Mouse (Mus musculus): ENCODE results near the gene Rnf186.
"Not testable (repeated sequence)": the region's sequence is repeated elsewhere in the genome, so short reads cannot be mapped to it uniquely, and the experiment has no call there.

Gene Rnf186

DNA sequence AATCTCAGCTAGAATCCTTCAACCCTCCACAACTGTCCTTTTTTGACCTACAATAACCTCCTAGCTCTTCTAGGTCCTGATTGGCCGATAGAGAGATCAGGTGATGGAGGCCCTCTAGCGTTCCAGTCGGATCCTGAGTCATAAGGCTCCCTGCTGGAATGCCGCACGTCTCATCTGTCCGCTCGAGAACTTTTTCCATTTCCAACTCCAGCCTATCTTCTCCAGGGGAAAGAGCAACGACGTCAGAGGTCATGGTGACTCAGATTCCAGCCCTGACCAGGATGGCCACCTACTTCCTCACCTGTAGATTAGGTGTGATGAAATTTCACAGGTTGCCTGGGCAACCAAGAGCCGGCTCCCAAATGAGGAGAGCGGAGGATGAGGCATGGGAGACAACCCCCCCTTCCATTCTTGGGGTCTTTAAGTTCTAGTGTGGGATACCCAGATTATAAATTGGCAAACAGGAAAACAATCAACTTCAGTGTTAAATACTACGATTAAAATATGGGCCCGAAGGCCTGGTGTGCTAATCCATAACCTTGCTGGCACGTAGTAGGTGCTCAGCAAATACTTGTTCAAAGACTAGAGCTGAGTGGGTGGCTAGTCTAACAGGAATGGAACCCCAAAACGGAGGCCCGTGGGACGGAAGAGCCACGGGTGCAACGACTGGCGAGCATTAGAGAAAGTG lies 5.4 kb downstream of the Rnf186 start:
- DNase-seq: peak; percentile 13 to 29

DNA sequence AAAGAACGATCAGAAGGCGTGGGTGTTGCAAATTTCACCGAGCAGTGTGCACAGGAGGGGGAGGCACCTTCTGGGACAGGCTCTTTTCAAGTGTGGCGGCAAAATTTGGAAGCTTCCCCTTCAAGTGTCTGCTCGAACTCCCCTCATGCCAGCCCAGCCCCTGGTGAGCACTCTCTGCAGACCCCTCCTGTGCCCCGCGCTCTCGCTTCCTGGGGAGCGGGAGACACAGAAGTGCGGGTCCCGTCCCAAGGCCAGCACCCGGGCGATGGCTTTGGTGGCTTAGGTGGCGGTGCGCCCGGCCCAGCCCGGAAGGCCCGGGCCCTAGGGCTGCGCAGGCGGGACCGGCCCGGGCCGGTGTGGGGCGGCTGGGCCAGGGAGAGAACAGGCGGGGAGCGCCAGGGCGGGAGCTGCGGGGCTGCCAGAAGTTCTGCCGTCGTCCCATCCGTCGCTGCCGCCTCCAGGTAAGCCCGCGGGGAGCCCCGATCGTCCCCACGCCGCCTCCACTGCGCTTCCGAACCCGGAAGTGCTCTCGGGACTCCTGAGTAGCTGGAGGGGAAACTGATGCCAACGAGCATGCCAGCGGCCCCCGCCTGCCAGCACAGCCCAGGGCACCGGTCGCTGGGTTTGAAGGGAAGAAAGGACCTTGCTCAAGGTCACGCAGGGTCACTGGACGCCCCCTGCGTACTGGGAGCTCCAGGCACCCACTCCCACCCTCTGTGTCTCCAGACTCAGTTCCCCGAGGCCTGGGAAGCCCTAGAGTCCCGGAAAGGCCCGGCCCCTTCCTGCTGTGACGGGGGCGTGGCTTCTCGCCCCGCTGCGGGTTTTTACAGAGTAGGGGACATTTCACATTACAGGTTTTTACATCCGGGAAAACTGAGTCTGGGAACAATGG lies 6.2 kb downstream of the Rnf186 start, which contains the start of gene Tmco4:
Gene Tmco4, plus strand, starts transcription at position 62 of the 892 bp plus-strand sequence.
- peak; percentile 29 to 33 for DNase-seq

DNA sequence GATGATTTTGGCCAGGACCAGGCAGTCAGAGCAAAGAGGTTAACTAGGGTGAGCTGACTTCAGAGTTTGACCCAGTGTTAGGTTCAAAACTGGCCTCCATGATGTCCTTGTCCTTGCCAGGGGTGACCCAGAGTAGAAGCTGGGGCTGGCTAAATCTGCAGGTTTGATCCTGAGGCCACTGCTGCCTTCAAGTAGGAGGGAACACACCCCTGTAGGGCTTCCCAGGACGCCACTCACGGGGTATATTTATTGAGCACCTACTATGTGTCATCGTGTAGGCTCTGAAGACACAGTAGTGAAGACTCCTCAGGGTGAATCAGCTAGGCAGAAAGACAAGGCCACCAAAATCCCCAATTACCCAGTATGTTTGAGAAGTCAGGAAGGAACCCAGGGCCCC lies 6.8 kb downstream of the Rnf186 start:
- no peak for DNase-seq

DNA sequence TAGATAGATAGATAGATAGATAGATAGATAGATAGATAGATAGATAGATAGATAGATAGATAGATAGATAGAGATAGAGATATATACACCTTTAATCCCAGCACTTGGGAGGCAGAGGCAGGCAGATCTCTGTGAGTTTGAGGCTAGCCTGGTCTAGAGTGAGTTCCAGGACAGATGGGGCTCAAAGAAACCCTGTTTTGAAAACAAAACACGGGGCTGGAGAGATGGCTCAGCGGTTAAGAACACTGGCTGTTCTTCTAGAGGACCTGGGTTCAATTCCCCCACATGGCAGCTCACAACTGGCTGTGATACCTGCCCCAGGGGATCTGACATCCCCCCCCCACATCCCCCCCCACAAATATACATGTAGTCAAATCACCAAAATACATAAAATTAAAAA lies 7.6 kb downstream of the Rnf186 start:
- DNase-seq: not testable (repeated sequence)

DNA sequence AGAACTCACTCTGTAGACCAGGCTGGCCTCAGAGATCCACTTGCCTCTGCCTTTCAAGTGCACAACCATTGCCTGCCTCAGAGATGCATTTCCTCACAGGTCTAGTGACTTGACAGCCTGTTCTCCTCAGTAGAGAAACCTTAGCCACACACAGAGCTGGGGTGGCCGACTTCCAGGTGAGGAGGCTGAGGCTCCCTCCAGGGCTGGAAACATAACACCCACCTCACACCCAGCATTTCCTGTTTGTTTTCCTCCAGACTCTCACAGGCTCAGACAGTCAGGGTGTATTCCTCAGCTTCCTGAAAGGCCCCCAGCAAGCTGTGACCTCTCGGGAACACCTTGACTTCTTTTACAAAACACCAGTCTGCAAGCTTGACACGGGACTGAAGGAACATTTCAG lies 8.3 kb downstream of the Rnf186 start:
- no peak for DNase-seq

- no peak for DNase-seq
Observed at GRCm38 (mm10) chr4:138976046-138976445, 9.1 kb downstream of the Rnf186 start.

DNA sequence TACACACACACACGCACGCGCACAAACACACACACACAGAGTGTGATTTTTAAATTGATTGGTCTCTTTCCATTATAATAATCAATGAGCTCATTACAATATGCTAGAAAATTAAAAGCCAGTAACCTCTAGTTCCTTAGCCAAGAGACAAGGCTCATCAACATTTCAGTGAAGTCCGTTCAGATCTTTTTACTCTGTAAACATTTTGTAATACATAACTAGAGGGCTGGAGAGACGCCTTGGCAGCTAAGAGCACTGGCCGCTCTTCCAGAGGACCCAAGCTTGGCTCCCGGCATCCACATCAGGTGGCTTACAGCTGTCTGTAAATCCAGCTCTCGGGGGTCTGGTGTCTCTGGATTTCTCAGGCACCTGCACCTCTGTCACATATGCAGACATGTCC lies 13.1 kb downstream of the Rnf186 start:
- DNase-seq: no peak

- DNase-seq: no peak
Observed at GRCm38 (mm10) chr4:138980771-138981420, 14.0 kb downstream of the Rnf186 start.

- no peak for DNase-seq
Observed at GRCm38 (mm10) chr4:138983422-138983821, 16.5 kb downstream of the Rnf186 start.

GRCm38 (mm10) chr4:138984744-138985143 lies 17.8 kb downstream of the Rnf186 start:
- DNase-seq: no peak

DNA sequence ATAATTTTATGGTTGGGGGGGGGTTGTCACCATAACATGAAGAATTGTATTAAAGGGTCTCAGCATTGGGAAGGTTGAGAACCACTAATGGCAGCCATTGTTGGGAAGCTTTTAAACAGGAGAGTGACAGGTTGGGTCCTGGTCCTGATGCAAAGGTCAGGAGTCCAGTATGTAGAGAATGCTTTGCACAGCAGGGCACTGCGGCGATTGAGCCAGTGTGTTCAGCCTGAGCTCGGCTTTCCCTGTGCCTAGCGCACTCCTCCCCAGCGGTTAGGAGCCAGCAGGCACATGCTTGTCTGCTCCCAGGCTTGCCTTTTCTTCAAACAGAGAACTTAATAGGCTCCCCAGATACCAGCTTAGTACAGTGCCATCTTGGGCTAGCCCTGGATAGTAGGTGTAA lies 19.4 kb downstream of the Rnf186 start:
- DNase-seq: no peak

DNA sequence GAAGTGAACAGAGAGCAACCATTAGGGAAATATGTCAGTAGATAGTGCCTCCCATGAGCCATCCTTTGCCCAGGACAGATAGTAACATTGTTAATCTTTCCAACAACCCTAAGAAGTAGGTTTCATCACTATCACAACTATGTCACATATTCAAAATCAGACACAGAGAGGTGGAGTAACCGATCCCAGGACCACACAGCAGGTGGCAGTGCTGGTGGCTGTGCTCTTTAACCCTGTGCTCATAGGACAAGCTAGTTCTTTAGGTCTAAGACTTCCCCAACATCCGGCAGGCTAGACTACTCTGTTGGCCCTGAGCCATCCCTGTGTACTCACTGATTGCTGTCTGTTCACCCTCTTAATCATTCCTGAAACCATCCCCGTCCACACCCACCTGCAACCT lies 27.5 kb downstream of the Rnf186 start:
- DNase-seq: no peak

DNA sequence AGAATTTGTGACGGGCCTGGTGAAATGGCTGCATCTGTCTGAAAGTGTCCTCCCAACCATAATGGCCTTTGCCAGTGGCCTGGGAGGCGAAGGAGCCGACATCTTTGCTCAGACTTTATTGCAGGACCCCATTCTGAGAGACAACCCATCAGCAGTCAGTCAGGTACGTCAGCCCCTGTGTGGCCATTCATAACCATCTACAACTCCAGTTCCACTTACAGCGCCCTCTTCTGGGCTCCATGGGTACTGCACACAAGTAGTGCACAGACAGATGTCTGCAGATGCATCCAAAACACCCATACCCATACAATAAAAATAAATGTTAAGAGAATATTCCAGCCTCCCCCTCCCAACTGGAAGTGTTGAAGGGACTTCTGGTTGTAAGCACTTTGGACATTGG lies 29.5 kb downstream of the Rnf186 start:
- no peak for DNase-seq

- DNase-seq: no peak
Observed at GRCm38 (mm10) chr4:138997121-138997520, 30.2 kb downstream of the Rnf186 start.

- DNase-seq: no peak
Observed at GRCm38 (mm10) chr4:138998611-138999010, 31.7 kb downstream of the Rnf186 start.

DNA sequence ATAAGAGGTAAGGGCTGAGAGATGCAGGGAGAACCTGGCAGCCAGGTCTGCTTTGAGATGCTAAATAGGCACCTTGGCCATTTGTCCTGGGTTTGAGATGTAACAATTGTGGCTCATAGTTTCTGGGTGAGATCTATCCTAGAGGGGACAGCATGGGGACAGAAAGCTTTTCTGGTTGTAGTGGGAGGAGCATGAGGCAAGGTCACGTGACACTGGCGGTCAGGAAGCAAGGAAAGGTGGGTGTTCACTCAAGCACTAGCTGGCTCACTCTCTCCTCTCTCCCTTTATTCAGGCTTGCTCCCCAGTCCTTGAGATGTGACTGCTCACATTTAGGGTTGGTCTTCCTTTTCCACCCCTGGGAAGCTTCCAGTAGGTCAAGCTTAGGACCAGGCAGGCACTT lies 34.1 kb downstream of the Rnf186 start:
- DNase-seq: no peak

- DNase-seq: peak; percentile 20 to 47
Observed at GRCm38 (mm10) chr4:139001433-139001832, 34.5 kb downstream of the Rnf186 start.

DNA sequence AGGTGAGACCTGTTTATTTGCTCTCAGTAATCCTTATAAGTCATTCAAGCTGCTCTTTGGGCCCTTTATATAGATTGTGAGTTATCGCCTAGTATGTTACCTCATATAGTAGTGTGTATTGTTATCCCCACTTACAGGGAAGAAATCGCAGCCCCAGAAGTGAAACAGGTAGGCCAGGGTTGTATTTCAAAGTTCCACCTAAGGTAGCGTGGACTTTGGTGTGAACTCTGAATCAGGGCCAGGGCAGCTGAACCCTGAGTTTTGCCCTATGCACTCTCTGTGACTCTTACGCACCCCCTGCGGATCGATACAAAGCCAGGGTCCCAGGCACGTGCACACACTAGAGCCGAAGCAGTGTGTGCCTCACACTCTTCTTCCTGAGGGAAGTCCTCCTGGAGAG lies 37.2 kb downstream of the Rnf186 start:
- DNase-seq: no peak

DNA sequence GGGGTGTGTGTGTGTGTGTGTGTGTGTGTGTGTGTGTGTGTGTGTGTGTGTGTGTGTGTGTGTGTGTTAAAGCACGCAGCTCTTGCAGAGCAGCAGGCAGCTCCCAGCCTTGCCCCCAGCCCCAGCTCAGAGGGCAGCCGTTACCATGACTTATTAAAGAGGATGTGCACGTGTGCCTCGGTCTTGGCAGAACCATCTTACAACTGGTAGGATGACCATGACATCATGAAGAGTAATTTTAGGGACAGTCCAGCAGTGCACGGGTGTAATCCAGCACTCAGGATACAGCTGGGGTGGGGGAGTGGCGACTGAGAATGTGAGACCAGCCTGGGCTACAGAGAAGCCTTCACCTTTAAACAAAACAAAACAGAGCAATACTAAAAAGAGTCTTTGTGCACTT lies 38.3 kb downstream of the Rnf186 start:
- DNase-seq: no peak

- no peak for DNase-seq
Observed at GRCm38 (mm10) chr4:139007353-139007752, 40.4 kb downstream of the Rnf186 start.

DNA sequence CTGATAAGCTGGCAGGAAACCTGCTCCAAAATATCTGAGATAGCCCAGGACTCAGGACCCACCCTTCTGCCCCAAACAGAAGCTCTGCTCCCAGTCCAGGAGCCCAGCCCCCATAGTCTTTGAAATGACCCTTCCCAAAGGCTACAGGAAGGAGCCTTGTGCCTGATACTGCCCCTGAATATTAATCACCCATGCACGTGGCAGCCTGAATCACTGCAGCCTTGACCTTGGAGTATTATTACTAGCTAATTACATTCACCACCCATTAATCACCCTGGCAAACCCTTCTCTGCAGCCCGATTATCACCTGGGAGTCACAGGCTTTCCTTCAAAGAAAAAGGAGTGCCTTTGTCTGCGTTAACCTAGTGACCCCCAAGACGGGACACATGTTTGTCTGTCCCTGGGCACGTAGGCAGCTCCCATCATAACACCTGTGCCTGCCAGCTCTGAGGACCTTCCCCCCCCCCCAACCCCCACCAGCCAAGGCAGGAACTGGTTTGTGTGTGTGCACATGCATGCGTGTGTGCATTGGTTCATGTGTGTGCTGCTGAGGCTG lies 41.1 kb downstream of the Rnf186 start:
- no peak for DNase-seq

DNA sequence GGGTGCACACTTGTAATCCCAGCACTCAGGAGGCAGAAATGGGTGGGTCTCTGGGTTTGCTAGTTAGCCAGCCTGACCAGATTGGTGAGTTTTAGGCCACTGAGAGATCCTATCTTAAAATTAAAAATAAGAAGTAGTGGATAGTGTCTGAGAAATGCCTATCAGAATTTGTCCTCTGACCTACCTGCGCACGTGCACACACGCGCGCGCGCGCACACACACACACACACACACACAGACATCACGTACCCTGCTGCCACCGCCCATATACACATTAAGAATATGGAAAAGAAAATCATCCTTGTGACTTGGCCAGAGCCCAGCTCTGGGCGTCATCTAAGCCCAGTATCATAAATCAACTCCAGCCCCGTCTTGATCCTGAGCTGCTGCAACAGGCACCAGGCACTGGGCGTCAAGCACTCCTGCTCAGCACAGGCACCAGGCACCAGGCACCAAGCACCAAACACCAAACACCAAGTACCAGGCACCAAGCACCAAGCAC lies 44.3 kb downstream of the Rnf186 start:
- DNase-seq: no peak

GRCm38 (mm10) chr4:139013281-139013680 lies 46.4 kb downstream of the Rnf186 start:
- DNase-seq: no peak
